Mouse (Mus musculus) adrenal gland, postnatal 4 days (tissue): ENCODE data around the gene Slc43a2. TPM values are rescaled to one million over a fixed set of nuclear protein-coding genes. Genes with fewer than 3 reads are reported as not detected.

ENCODE experiments used
- DNase-seq, 2 experiments: peaks; one replicate each; pipeline ENCODE4 v3.0.0; 2021 to 2022; ENCODE audit warnings: low spot score in 2 of 2, mixed read lengths in 2 of 2
- total RNA-seq, 2 experiments: library from RNA; stranded (reverse); gene quantifications; 2 replicates each; pipeline ENCODE4 v1.2.3; 2021

Gene Slc43a2
- total RNA-seq, 2 experiments from 2014 or later: 24.2 to 33.0 TPM

- DNase-seq: no peak
Measured at GRCm38 (mm10) chr11:75526943-75527342, 4.6 kb upstream of the Slc43a2 start.

GRCm38 (mm10) chr11:75529771-75530170 lies 1.7 kb upstream of the Slc43a2 start:
- no peak for DNase-seq

DNA sequence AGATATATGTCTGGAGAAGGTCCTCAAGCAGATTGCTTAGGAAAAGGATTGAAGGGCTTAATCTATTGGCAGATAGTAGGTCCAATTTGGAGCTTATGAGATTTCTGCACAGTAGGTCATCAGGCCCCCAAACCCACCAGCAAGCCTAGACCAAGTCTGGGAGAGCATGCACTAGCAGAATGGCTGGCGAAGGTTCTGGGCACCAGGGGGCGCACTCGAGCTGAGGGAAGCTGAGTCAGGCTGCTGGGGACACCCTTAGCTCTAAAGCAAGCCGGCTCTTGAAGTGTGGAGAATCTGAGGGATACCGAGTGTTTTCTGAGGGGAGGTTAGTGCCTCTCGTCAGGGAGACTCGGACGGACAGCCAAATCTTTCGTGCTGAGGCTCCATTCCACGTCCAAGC lies 1.2 kb upstream of the Slc43a2 start:
- peak; percentile 98 to 99 for DNase-seq

DNA sequence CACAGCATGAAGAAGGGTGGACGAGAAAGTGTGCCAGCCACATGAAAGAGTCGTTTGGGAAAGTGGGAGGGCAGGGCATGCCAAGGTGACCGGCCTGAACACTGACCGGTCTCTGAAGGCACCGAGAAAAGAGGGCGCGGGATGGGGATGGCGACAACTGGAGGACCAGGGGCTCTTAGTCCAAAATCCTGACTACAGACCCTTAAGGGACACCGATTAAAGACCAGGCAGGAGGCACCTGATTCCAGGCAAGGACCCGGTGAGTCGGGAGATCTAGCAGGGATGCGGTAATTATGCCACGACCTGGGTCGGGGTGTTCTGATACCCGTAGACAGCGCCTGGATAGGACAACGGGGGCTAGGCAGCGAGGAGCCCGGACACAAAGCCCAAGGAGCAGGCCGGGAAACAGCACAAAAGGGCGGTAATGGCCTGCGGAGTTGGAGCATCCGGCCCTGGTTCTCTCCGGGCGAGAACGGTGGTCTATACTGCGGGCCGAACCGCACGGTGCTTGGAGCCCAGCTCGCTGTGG lies 585 bp upstream of the Slc43a2 start:
- no peak for DNase-seq

DNA sequence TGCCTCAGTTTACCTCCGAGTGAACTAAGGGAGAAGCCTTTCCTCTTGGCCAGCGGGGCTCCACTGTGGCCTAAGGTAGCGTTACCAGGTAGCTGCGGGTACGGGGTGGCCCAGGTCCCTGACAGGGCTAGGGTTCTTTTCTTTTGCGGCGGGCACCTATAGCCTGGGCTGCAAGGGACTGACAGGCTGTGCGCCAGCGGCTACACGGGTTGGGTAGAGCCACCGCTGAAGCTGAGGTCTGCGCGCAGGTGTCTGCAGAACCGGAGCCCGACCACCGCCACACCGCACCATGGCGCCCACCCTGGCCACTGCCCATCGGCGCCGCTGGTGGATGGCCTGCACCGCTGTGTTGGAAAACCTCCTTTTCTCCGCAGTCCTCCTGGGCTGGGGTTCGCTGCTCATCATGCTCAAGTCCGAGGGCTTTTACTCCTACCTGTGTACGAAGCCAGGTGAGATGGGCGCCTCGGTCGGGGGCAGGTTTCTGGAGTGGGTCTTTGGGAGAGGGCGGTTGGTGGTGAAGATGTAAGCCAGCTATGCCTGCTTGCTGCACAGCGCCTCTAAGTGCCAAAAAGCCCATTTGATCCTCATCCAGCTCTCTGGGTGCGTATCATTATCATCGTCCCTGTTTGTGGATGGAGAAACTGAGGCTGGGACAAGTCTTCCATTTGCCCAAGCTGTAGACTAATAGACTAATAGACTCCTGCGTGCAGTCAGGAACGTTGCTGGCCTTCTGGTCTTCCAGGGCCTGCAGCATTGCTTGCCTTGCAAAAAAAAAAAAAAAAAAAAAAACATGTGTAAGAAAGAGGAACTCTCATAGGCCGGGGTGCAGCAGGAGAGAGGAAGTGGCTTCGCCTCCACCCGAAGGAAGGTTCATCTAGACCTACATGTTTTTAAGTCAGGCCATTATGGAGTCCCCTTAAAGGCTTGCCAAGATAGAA lies 1.1 kb downstream of the Slc43a2 start:
- no peak for DNase-seq

GRCm38 (mm10) chr11:75533314-75534015 lies 2.0 kb downstream of the Slc43a2 start:
- no peak for DNase-seq

- DNase-seq: no peak
Measured at GRCm38 (mm10) chr11:75534286-75535033, 3.0 kb downstream of the Slc43a2 start.

DNA sequence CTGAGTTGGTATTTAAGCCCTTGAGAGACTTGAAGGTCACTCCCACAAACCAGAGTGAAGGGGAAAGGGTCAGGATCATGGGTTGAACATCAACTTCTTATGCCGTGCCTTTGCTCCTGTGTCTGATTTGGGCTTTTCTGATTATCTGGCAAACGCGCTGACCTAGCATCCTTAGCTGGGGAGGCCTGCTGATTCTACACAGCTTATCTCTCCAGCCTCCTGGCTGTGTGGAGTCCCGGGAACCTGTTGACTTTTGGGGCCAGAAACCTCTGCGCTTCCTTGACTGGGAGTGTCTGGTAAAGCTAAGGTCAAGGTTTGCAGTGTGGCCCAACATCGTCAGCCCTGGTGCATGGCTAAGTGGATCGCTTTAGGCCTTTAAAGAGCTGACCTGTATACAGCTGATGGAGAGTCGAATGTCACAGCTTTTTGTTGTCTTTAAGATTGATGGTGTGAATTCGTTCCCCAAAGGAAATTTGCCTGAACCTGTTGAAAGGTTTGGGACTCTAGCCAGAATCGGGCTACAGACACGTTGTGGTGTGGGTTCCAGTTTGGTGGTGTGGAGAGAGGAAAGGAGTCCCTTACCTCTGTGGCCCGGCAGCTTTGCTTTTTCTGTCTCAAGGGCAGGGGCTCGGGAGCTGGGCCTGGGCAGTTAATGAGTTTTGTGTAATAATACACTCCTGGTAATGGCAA lies 3.8 kb downstream of the Slc43a2 start:
- DNase-seq: no peak

GRCm38 (mm10) chr11:75536255-75537024 lies 4.9 kb downstream of the Slc43a2 start:
- DNase-seq: no peak

DNA sequence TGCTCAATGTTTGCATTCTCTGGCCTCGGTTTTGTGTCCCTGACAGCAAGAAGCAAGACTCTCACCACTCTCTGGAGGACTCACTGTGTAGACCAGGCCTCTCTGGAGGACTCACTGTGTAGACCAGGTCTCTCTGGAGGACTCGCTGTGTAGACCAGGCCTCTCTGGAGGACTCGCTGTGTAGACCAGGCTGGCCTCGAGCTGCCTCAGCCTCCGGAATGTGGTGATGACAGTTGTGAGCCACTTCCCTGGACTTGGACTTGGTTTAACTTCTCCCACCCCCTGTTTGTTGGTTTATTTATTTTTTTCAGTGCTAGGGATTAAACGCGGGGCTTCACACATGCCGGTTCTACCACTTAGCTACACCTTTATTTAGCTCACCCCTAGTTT lies 5.5 kb downstream of the Slc43a2 start:
- DNase-seq: no peak

- no peak for DNase-seq
Measured at GRCm38 (mm10) chr11:75537491-75538183, 6.1 kb downstream of the Slc43a2 start.

DNA sequence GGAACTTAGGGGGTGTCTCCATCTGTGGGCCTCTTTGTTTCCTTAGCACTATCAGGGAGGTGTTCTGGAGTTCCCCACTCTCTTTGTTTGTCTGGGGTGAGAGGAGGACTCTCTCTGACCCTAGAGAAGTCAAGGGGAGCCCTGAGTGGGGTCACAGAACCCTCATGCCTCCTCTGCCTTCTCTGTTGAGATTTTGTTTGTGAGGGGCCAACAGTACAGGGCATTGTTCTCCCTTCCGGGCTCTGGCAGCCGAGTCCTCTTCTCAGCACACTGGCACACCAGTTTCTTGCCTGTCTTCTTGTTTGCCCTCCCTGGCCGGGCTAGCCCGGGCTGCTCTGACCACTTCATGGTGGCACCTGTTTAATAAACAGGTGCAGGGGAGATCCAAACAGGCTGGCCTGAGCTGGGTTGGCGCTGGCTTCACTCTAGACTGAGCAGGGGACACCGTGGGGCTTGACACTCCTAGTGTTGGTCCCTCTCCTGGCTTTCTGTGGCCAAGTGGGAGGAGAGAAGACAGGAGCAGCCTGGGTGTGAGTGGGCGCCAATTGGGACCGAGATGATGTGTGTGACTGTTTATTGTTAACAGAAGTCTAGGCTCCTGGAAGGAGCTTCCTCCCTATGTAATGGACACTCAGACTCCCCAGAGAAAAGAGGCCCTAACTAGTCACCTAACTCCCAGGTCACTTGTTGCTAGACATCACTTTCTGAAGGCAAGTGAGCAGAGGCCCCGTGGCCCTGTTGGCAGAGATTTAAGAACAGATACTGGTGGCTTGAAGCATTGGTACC lies 6.9 kb downstream of the Slc43a2 start:
- no peak for DNase-seq

- no peak for DNase-seq
Measured at GRCm38 (mm10) chr11:75538970-75539299, 7.4 kb downstream of the Slc43a2 start.

- DNase-seq: no peak
Measured at GRCm38 (mm10) chr11:75540209-75540608, 8.7 kb downstream of the Slc43a2 start.

GRCm38 (mm10) chr11:75540710-75541581 lies 9.5 kb downstream of the Slc43a2 start:
- no peak for DNase-seq

- DNase-seq: no peak
Measured at GRCm38 (mm10) chr11:75544713-75545112, 13.2 kb downstream of the Slc43a2 start.

GRCm38 (mm10) chr11:75546057-75546456 lies 14.6 kb downstream of the Slc43a2 start:
- no peak for DNase-seq

DNA sequence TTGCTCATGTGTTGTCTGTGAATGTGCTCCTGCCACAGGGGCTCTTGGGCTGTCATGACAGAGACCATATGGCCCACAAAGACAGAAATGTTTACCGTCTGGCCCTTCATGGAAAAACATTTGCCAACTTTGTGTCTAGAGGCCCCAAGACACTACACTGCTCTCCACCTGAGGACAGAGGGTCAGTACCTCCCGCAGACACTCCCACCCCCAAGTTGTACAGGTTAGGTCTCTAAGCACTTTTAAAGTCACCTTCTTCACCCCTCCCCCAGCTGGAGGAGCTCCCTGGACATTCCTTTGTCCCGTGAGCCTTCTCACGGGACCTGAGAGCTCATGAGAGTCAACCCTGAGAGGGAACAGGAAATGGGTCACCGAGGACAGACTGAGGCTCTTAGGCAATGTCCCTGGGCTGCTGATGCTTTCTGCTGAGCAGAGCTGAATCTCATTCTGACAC lies 18.2 kb downstream of the Slc43a2 start:
- DNase-seq: no peak
